Mouse (Mus musculus) heart, postnatal 0 days (tissue): ENCODE measurements at regions not wholly inside any gene's neighbourhood (a gene's known extent, or its start where the extent isn't known, plus 50 kb on each side); places are given as distances from the start of the nearest gene placed in this dataset.

ENCODE experiments used
- CTCF ChIP-seq: IDR thresholded peaks from 2 replicates; pipeline ENCODE4 v1.5.1; 2016; ENCODE audit warnings: antibody characterized with exemption, control low read depth, low read depth
- EP300 ChIP-seq: IDR thresholded peaks from 2 replicates; pipeline ENCODE4 v1.6.1; 2016; ENCODE audit warnings: antibody characterized with exemption, low read depth

GRCm38 (mm10) chr10:96479786-96480185, 137.0 kb upstream of the Btg1 start:
- TF ChIP-seq CTCF (no peak), EP300 (no peak)
